Mouse (Mus musculus): ENCODE measurements around the gene Als2cl. TPM values are rescaled to one million over a fixed set of nuclear protein-coding genes. Genes with fewer than 3 reads are reported as not detected.

Als2cl gene
- polyA plus RNA-seq, 1 experiment from 2014 or later = 1.9 TPM

GRCm38 (mm10) chr9:110947900-110948299 lies 68.2 kb downstream of the Als2cl start:
- ATAC-seq (ENCODE audit: low FRiP score) = no peak
- no peak overlapping the region for H3K9ac ChIP-seq
- H3K27me3 ChIP-seq (ENCODE audit: control insufficient read depth, insufficient read depth, low read length) = peaks cover 43% of the 10 kb centered on the region
- H3K4me1 ChIP-seq (replicated peaks; ENCODE audit: control insufficient read depth, insufficient read depth, low read length) = peaks cover 5% of the 10 kb centered on the region
- H3K9me3 ChIP-seq (ENCODE audit: control insufficient read depth, low read length) = no peaks in the 10 kb centered on the region
- H3K4me3 ChIP-seq (replicated peaks; ENCODE audit: low read length) = no peak overlapping the region
- DNase-seq (ENCODE audit: low spot score) = no peak
- H3K36me3 ChIP-seq (replicated peaks; ENCODE audit: control insufficient read depth, insufficient read depth) = no peaks in the 10 kb centered on the region
- WGBS = 30% methylated on average over 6 of the region's 6 CpGs
- no peak overlapping the region for H3K4me2 ChIP-seq (replicated peaks)
- no peak overlapping the region for H3K27ac ChIP-seq

GRCm38 (mm10) chr9:110948813-110949310 lies 69.2 kb downstream of the Als2cl start:
- Histone ChIP-seq H3K9ac (no peak overlapping the region), H3K9me3 (ENCODE audit: control insufficient read depth, low read length) (no peaks in the 10 kb centered on the region), H3K36me3 (replicated peaks; ENCODE audit: control insufficient read depth, insufficient read depth) (no peaks in the 10 kb centered on the region), H3K27ac (no peak overlapping the region), H3K27me3 (ENCODE audit: control insufficient read depth, insufficient read depth, low read length) (peaks cover 43% of the 10 kb centered on the region), H3K4me3 (replicated peaks; ENCODE audit: low read length) (no peak overlapping the region), H3K4me1 (replicated peaks; ENCODE audit: control insufficient read depth, insufficient read depth, low read length) (peaks cover 9% of the 10 kb centered on the region), H3K4me2 (replicated peaks) (no peak overlapping the region)
- ATAC-seq (ENCODE audit: low FRiP score) (no peak), DNase-seq (ENCODE audit: low spot score) (no peak)
- 65% methylated on average over 8 of the region's 8 CpGs for WGBS

- ATAC-seq (ENCODE audit: low FRiP score) (no peak), DNase-seq (ENCODE audit: low spot score) (no peak)
- no peak overlapping the region for H3K9ac ChIP-seq
- H3K4me1 ChIP-seq (replicated peaks; ENCODE audit: control insufficient read depth, insufficient read depth, low read length) = peaks cover 9% of the 10 kb centered on the region
- no peak overlapping the region for H3K4me2 ChIP-seq (replicated peaks)
- no peak overlapping the region for H3K27ac ChIP-seq
- H3K36me3 ChIP-seq (replicated peaks; ENCODE audit: control insufficient read depth, insufficient read depth) = no peaks in the 10 kb centered on the region
- no peaks in the 10 kb centered on the region for H3K9me3 ChIP-seq (ENCODE audit: control insufficient read depth, low read length)
- peaks cover 31% of the 10 kb centered on the region for H3K27me3 ChIP-seq (ENCODE audit: control insufficient read depth, insufficient read depth, low read length)
- no peak overlapping the region for H3K4me3 ChIP-seq (replicated peaks; ENCODE audit: low read length)
- 92% methylated on average over 3 of the region's 3 CpGs for WGBS
Observed at GRCm38 (mm10) chr9:110950109-110950508, 70.4 kb downstream of the Als2cl start.

Small RNAs within 50 kb of the gene (microRNA-seq; reads per million reads assigned to microRNA genes)
- not detected for gene Gm24269

Other genes starting within 250 kb of the Als2cl start
- gene Nbeal2, start 225.7 kb upstream of the Als2cl start, polyA plus RNA-seq (2014; fragmentation: Nextera tagmentation; extraction: Ambion mirVana) = 2.2 and 4.0 TPM in 2 replicates
- gene Ccdc12, start 223.4 kb upstream of the Als2cl start, polyA plus RNA-seq (2014; fragmentation: Nextera tagmentation; extraction: Ambion mirVana) = 84.6 and 97.6 TPM in 2 replicates
- gene Myl3, start 138.0 kb upstream of the Als2cl start, polyA plus RNA-seq (2014; fragmentation: Nextera tagmentation; extraction: Ambion mirVana) = 0.26 and 0.43 TPM in 2 replicates
- 10.1 and 12.8 TPM in 2 replicates for gene Pth1r, start 132.7 kb upstream of the Als2cl start, polyA plus RNA-seq (2014; fragmentation: Nextera tagmentation; extraction: Ambion mirVana)
- not detected in 2 replicates for gene Prss42, start 81.7 kb upstream of the Als2cl start, polyA plus RNA-seq (2014; fragmentation: Nextera tagmentation; extraction: Ambion mirVana)
- not detected in 2 replicates for gene Prss44, start 65.9 kb upstream of the Als2cl start, polyA plus RNA-seq (2014; fragmentation: Nextera tagmentation; extraction: Ambion mirVana)
- not detected in 2 replicates for gene Prss43, start 53.2 kb upstream of the Als2cl start, polyA plus RNA-seq (2014; fragmentation: Nextera tagmentation; extraction: Ambion mirVana)
- gene Prss45, start 45.3 kb upstream of the Als2cl start, polyA plus RNA-seq (2014; fragmentation: Nextera tagmentation; extraction: Ambion mirVana) = 0.16 TPM in 1 of 2 replicates, not detected in the other
- not detected in 2 replicates for gene Prss46, start 35.4 kb upstream of the Als2cl start, polyA plus RNA-seq (2014; fragmentation: Nextera tagmentation; extraction: Ambion mirVana)
- 0.31 TPM in 1 of 2 replicates, not detected in the other for gene Prss50, start 21.9 kb upstream of the Als2cl start, polyA plus RNA-seq (2014; fragmentation: Nextera tagmentation; extraction: Ambion mirVana)
- gene Tmie, start 243 bp downstream of the Als2cl start, polyA plus RNA-seq (2014; fragmentation: Nextera tagmentation; extraction: Ambion mirVana) = 2.3 and 2.4 TPM in 2 replicates
- gene Fam240a, start 37.0 kb downstream of the Als2cl start, polyA plus RNA-seq (2014; fragmentation: Nextera tagmentation; extraction: Ambion mirVana) = not detected in 2 replicates
- 0.14 and 0.40 TPM in 2 replicates for gene Tdgf1, start 66.3 kb downstream of the Als2cl start, polyA plus RNA-seq (2014; fragmentation: Nextera tagmentation; extraction: Ambion mirVana)
- 0.86 and 1.0 TPM in 2 replicates for gene Lrrc2, start 71.7 kb downstream of the Als2cl start, polyA plus RNA-seq (2014; fragmentation: Nextera tagmentation; extraction: Ambion mirVana)
- not detected in 2 replicates for gene Rtp3, start 110.7 kb downstream of the Als2cl start, polyA plus RNA-seq (2014; fragmentation: Nextera tagmentation; extraction: Ambion mirVana)
- 1.1 and 1.7 TPM in 2 replicates for gene Ltf, start 139.4 kb downstream of the Als2cl start, polyA plus RNA-seq (2014; fragmentation: Nextera tagmentation; extraction: Ambion mirVana)
- gene Ccrl2, start 177.6 kb downstream of the Als2cl start, polyA plus RNA-seq (2014; fragmentation: Nextera tagmentation; extraction: Ambion mirVana) = 0.97 and 1.3 TPM in 2 replicates
- 40.5 and 48.7 TPM in 2 replicates for gene Lrrfip2, start 237.7 kb downstream of the Als2cl start, polyA plus RNA-seq (2014; fragmentation: Nextera tagmentation; extraction: Ambion mirVana)

Data from hindbrain, embryonic 14.5 days (tissue).